Mouse (Mus musculus) testis, postnatal 14 days (tissue): ENCODE measurements around the gene Lrrc42.

ENCODE experiments used
- DNase-seq: peaks from one replicate; pipeline ENCODE4 v3.0.0; 2021; ENCODE audit warnings: low spot score

The Lrrc42 gene

GRCm38 (mm10) chr4:107248061-107248460 is 5.3 kb downstream of the Lrrc42 start:
- DNase-seq: no peak

- no peak for DNase-seq
Observed at GRCm38 (mm10) chr4:107247110-107247509, 6.2 kb downstream of the Lrrc42 start.

GRCm38 (mm10) chr4:107246040-107246439 is 7.3 kb downstream of the Lrrc42 start:
- DNase-seq: no peak

- DNase-seq: no peak
Observed at GRCm38 (mm10) chr4:107245368-107245767, 8.0 kb downstream of the Lrrc42 start.

- DNase-seq: no peak
Observed at GRCm38 (mm10) chr4:107243365-107244333, 9.7 kb downstream of the Lrrc42 start.

- DNase-seq: no peak
Observed at GRCm38 (mm10) chr4:107240196-107240595, 13.1 kb downstream of the Lrrc42 start.

- DNase-seq: no peak
Observed at GRCm38 (mm10) chr4:107238253-107238652, 15.1 kb downstream of the Lrrc42 start.

- DNase-seq: no peak
Observed at GRCm38 (mm10) chr4:107232219-107232618, 21.1 kb downstream of the Lrrc42 start.

GRCm38 (mm10) chr4:107226313-107226712 is 27.0 kb downstream of the Lrrc42 start:
- no peak for DNase-seq

- no peak for DNase-seq
Observed at GRCm38 (mm10) chr4:107223225-107224204, 29.8 kb downstream of the Lrrc42 start.

- DNase-seq: no peak
Observed at GRCm38 (mm10) chr4:107221524-107221923, 31.8 kb downstream of the Lrrc42 start.

- no peak for DNase-seq
Observed at GRCm38 (mm10) chr4:107217574-107217973, 35.8 kb downstream of the Lrrc42 start.

- DNase-seq: no peak
Observed at GRCm38 (mm10) chr4:107213279-107214011, 39.9 kb downstream of the Lrrc42 start.

- no peak for DNase-seq
Observed at GRCm38 (mm10) chr4:107211936-107212335, 41.4 kb downstream of the Lrrc42 start.

GRCm38 (mm10) chr4:107211465-107211864 is 41.9 kb downstream of the Lrrc42 start:
- DNase-seq: no peak

- DNase-seq: no peak
Observed at GRCm38 (mm10) chr4:107210483-107211097, 42.7 kb downstream of the Lrrc42 start.

GRCm38 (mm10) chr4:107208880-107209279 is 44.5 kb downstream of the Lrrc42 start, which contains the start of gene Ldlrad1:
TSS of gene Ldlrad1 (plus strand) at chr4:107209180.
- DNase-seq: no peak

- no peak for DNase-seq
Observed at GRCm38 (mm10) chr4:107207016-107207415, 46.3 kb downstream of the Lrrc42 start.

GRCm38 (mm10) chr4:107203001-107203400 is 50.3 kb downstream of the Lrrc42 start:
- DNase-seq: no peak

- no peak for DNase-seq
Observed at GRCm38 (mm10) chr4:107201779-107202178, 51.6 kb downstream of the Lrrc42 start.

- DNase-seq: no peak
Observed at GRCm38 (mm10) chr4:107198072-107198471, 55.3 kb downstream of the Lrrc42 start.
